Mouse (Mus musculus) CH12.LX (cell line): Measurements from ENCODE around the gene Snx3. TPM values are rescaled to one million over a fixed set of nuclear protein-coding genes. Genes with fewer than 3 reads are reported as not detected.

Experiments
- DNase-seq: peaks from one replicate; pipeline ENCODE4 v3.0.0-alpha.2; 2013; ENCODE audit errors: extremely low read depth
- H3K27ac ChIP-seq: 2 replicates; pipeline ENCODE4 v1.5.1; 2012; ENCODE audit warnings: low read depth, mild to moderate bottlenecking, control low read depth, moderate library complexity; ENCODE audit not compliant: insufficient read depth
- H3K27me3 ChIP-seq: replicated peaks from 2 replicates; pipeline ENCODE3; 2012; ENCODE audit warnings: inconsistent platforms
- H3K36me3 ChIP-seq, 2 experiments: replicated peaks in 1 of 2; 2 replicates each; pipeline versions ENCODE3 to v1.6.1; 2012; ENCODE audit warnings: inconsistent platforms in 1 of 2, low read length in 1 of 2, mild to moderate bottlenecking in 1 of 2, mixed read lengths in 1 of 2, moderate library complexity in 1 of 2; ENCODE audit not compliant: control insufficient read depth in 1 of 2, insufficient read depth in 1 of 2
- H3K4me1 ChIP-seq, 2 experiments: 2 replicates each; pipeline ENCODE4 v1.6.1; 2012; ENCODE audit warnings: inconsistent platforms in 1 of 2, moderate library complexity in 1 of 2; ENCODE audit not compliant: insufficient read depth in 2 of 2, control insufficient read depth in 1 of 2
- H3K4me2 ChIP-seq: 2 replicates; pipeline ENCODE4 v1.6.1; 2012; ENCODE audit warnings: low read depth, mild to moderate bottlenecking, control low read depth; ENCODE audit not compliant: poor library complexity, insufficient read depth, severe bottlenecking
- H3K4me3 ChIP-seq, 3 experiments: fragments of 150-350 bp in 1 of 3; sonication (generic) in 1 of 3; replicated peaks in 1 of 3; 2 replicates each; pipeline versions ENCODE3 to v1.5.1; 2011 to 2012; ENCODE audit warnings: low read depth in 2 of 3, low read length in 2 of 3, mild to moderate bottlenecking in 2 of 3, moderate library complexity in 2 of 3, control low read depth in 1 of 3, improper control_type of control experiment in 1 of 3, inconsistent platforms in 1 of 3, mixed read lengths in 1 of 3; ENCODE audit not compliant: poor library complexity in 1 of 3
- H3K79me2 ChIP-seq: replicated peaks from 2 replicates; pipeline ENCODE4 v1.6.1; 2012; ENCODE audit warnings: mild to moderate bottlenecking, moderate library complexity; ENCODE audit not compliant: control insufficient read depth, poor library complexity, insufficient read depth, severe bottlenecking; ENCODE audit errors: extremely low read depth
- H3K9ac ChIP-seq: 2 replicates; pipeline ENCODE4 v1.6.1; 2012; ENCODE audit warnings: low read depth, mild to moderate bottlenecking, control low read depth, moderate library complexity; ENCODE audit not compliant: insufficient read depth
- H3K9me3 ChIP-seq: replicated peaks from 2 replicates; pipeline ENCODE3; 2012; ENCODE audit warnings: low read length, inconsistent platforms, mixed read lengths
- BHLHE40 ChIP-seq: IDR thresholded peaks from 2 replicates; pipeline ENCODE4 v1.6.1; 2011; ENCODE audit warnings: mild to moderate bottlenecking, low read depth, low read length, improper control_type of control experiment
- CHD1 ChIP-seq: IDR thresholded peaks from 2 replicates; pipeline ENCODE4 v1.6.1; 2012; ENCODE audit warnings: low read depth, low read length, improper control_type of control experiment, inconsistent platforms
- CHD2 ChIP-seq: IDR thresholded peaks from 2 replicates; pipeline ENCODE4 v1.6.1; 2011; ENCODE audit warnings: low read length, improper control_type of control experiment
- CTCF ChIP-seq, 2 experiments: IDR thresholded peaks in 1 of 2; conservative IDR thresholded peaks in 1 of 2; 2 replicates each; pipeline ENCODE4 v1.5.1; 2011 to 2012; ENCODE audit warnings: low read depth in 2 of 2, low read length in 2 of 2, improper control_type of control experiment in 1 of 2, inconsistent platforms in 1 of 2, mild to moderate bottlenecking in 1 of 2, moderate library complexity in 1 of 2
- GABPA ChIP-seq: IDR thresholded peaks from 2 replicates; pipeline ENCODE4 v1.6.1; 2012; ENCODE audit warnings: low read depth, low read length, improper control_type of control experiment, inconsistent platforms; ENCODE audit not compliant: insufficient replicate concordance
- JUN ChIP-seq: IDR thresholded peaks from 2 replicates; pipeline ENCODE4 v1.6.1; 2011; ENCODE audit warnings: low read depth, mild to moderate bottlenecking, low read length, improper control_type of control experiment, moderate library complexity; ENCODE audit not compliant: insufficient read depth
- JUND ChIP-seq: conservative IDR thresholded peaks from 2 replicates; pipeline ENCODE4 v1.6.1; 2011; ENCODE audit warnings: low read depth, low read length, improper control_type of control experiment
- KAT2A ChIP-seq: IDR thresholded peaks from 2 replicates; pipeline ENCODE4 v1.6.1; 2012; ENCODE audit warnings: low read length, improper control_type of control experiment, inconsistent platforms; ENCODE audit not compliant: insufficient replicate concordance
- MAX ChIP-seq: IDR thresholded peaks from 2 replicates; pipeline ENCODE4 v1.6.1; 2011; ENCODE audit warnings: low read length, improper control_type of control experiment
- MAZ ChIP-seq: IDR thresholded peaks from 2 replicates; pipeline ENCODE4 v1.6.1; 2012; ENCODE audit warnings: low read depth, mild to moderate bottlenecking, inconsistent platforms, low read length, improper control_type of control experiment, moderate library complexity
- MEF2A ChIP-seq: IDR thresholded peaks from 2 replicates; pipeline ENCODE4 v1.6.1; 2014; ENCODE audit warnings: low read depth, mild to moderate bottlenecking, inconsistent platforms, low read length, improper control_type of control experiment, borderline replicate concordance
- MXI1 ChIP-seq: IDR thresholded peaks from 2 replicates; pipeline ENCODE4 v1.6.1; 2011; ENCODE audit warnings: mild to moderate bottlenecking, low read depth, low read length, improper control_type of control experiment
- NELFE ChIP-seq: IDR thresholded peaks from 2 replicates; pipeline ENCODE4 v1.6.1; 2011; ENCODE audit warnings: low read depth, low read length, improper control_type of control experiment
- NRF1 ChIP-seq: IDR thresholded peaks from 2 replicates; pipeline ENCODE4 v1.6.1; 2014; ENCODE audit warnings: low read depth, mild to moderate bottlenecking, inconsistent platforms, low read length, improper control_type of control experiment, moderate library complexity
- PAX5 ChIP-seq: IDR thresholded peaks from 2 replicates; pipeline ENCODE4 v1.6.1; 2012; ENCODE audit warnings: low read length, inconsistent platforms, mixed read lengths
- POLR2A ChIP-seq: IDR thresholded peaks from 2 replicates; pipeline ENCODE4 v1.6.1; 2011; ENCODE audit warnings: low read depth, mild to moderate bottlenecking, improper control_type of control experiment, low read length
- POLR2AphosphoS2 ChIP-seq: IDR thresholded peaks from 2 replicates; pipeline ENCODE4 v1.6.1; 2011; ENCODE audit warnings: low read depth, low read length, improper control_type of control experiment
- RAD21 ChIP-seq: IDR thresholded peaks from 2 replicates; pipeline ENCODE4 v1.6.1; 2011; ENCODE audit warnings: low read depth, mild to moderate bottlenecking, low read length, improper control_type of control experiment, moderate library complexity
- RCOR1 ChIP-seq: conservative IDR thresholded peaks from 2 replicates; pipeline ENCODE4 v1.6.1; 2012; ENCODE audit warnings: low read depth, mild to moderate bottlenecking, inconsistent platforms, low read length, improper control_type of control experiment
- SMC3 ChIP-seq: IDR thresholded peaks from 2 replicates; pipeline ENCODE4 v1.6.1; 2011; ENCODE audit warnings: low read depth, low read length, improper control_type of control experiment
- USF2 ChIP-seq: conservative IDR thresholded peaks from 2 replicates; pipeline ENCODE4 v1.6.1; 2011; ENCODE audit warnings: low read depth, low read length, improper control_type of control experiment
- ZC3H11A ChIP-seq: IDR thresholded peaks from 2 replicates; pipeline ENCODE4 v1.6.1; 2012; ENCODE audit warnings: low read depth, mild to moderate bottlenecking, inconsistent platforms, low read length, improper control_type of control experiment
- ZKSCAN1 ChIP-seq: IDR thresholded peaks from 2 replicates; pipeline ENCODE4 v1.6.1; 2012; ENCODE audit warnings: low read depth, inconsistent platforms, low read length, improper control_type of control experiment, borderline replicate concordance
- ZNF384 ChIP-seq: IDR thresholded peaks from 2 replicates; pipeline ENCODE4 v1.6.1; 2012; ENCODE audit warnings: low read depth, low read length, improper control_type of control experiment, inconsistent platforms
- dilution Hi-C: fragments of 300-500 bp; cut with MboI; formaldehyde crosslinking; loops from 2 replicates; pipeline ENCODE4 v1.14.3; 2020; ENCODE audit warnings: low sequenced_read_pairs; ENCODE audit not compliant: extremely low pct_unique_long_range_greater_than_20kb, extremely low pct_ligation_motif_present
- in situ Hi-C: fragments of 300-500 bp; cut with MboI; formaldehyde crosslinking; loops from 3 replicates; pipeline ENCODE4 v1.14.3; 2019; ENCODE audit warnings: low sequenced_read_pairs, low pct_ligation_motif_present, low pct_unique_long_range_greater_than_20kb, mixed read lengths
- polyA plus RNA-seq: library from polyadenylated mRNA; unstranded; fragments of >175 nt; gene quantifications from 2 replicates; pipeline ENCODE4 v1.2.1, GENCODE M21; 2012; ENCODE audit warnings: low read depth; ENCODE audit not compliant: insufficient read length
- total RNA-seq, 2 experiments: library from RNA; depleted of rRNA; stranded (reverse); fragments of 300-350 nt in 1 of 2; fragments of >200 nt in 1 of 2; gene quantifications; 2 replicates each; pipeline ENCODE4 v1.2.3; 2012 to 2014

Snx3 gene
- total and polyA plus RNA-seq, 3 experiments: 65.5 to 187 (median 115) TPM

DNA sequence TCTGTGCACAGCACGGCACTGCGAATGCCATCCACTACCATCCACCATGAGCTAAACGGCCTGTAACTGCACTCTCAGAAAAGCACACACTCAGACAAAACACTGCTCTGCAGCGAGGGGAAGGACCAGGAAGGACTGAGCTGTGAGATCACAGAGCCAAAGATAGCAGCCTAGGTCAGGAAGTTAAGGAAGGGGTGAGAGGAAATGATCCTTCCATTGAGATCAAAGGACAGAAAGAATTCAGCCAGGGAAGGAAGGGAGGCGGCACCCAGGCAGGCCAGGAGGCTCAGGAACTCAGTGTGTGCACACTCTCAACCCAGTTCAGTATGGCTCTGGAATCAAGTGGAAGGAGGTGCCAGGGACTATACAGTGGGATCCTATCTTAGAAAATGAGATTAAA, 37.6 kb upstream of the Snx3 start:
- dilution Hi-C loops (no loop called here), in situ Hi-C loops (no loop called here)
- H3K27ac ChIP-seq: no peak overlapping the region
- no peak overlapping the region for H3K4me3 ChIP-seq
- peaks cover 6 to 22% of the 10 kb centered on the region in 2 experiments for H3K36me3 ChIP-seq
- H3K9me3 ChIP-seq: peaks cover 5% of the 10 kb centered on the region
- no peaks in the 10 kb centered on the region for H3K79me2 ChIP-seq
- TF ChIP-seq MEF2A: no peak
- no peak for TF ChIP-seq PAX5
- TF ChIP-seq ZC3H11A: no peak
- no peak for TF ChIP-seq JUN
- TF ChIP-seq NELFE: no peak
- no peak for TF ChIP-seq GABPA
- no peak for TF ChIP-seq MAZ
- TF ChIP-seq ZNF384: no peak
- no peak for TF ChIP-seq RCOR1
- TF ChIP-seq POLR2A: no peak
- TF ChIP-seq ZKSCAN1: no peak
- TF ChIP-seq MAX: no peak
- no peak for TF ChIP-seq SMC3
- TF ChIP-seq KAT2A: no peak
- no peak for TF ChIP-seq BHLHE40
- TF ChIP-seq JUND: no peak
- no peak overlapping the region for H3K9ac ChIP-seq
- H3K27me3 ChIP-seq: no peaks in the 10 kb centered on the region
- no peak for DNase-seq
- no peak overlapping the region for H3K4me2 ChIP-seq
- H3K4me1 ChIP-seq: peaks cover 0 to 8% of the 10 kb centered on the region in 2 experiments; a peak in 2 of 4 replicates

GRCm38 (mm10) chr10:42464805-42465204, 37.0 kb upstream of the Snx3 start:
- H3K9me3 ChIP-seq: peaks cover under 1% of the 10 kb centered on the region
- no peak overlapping the region for H3K27ac ChIP-seq
- no peaks in the 10 kb centered on the region for H3K79me2 ChIP-seq
- peaks cover 2 to 18% of the 10 kb centered on the region in 2 experiments for H3K36me3 ChIP-seq
- H3K9ac ChIP-seq: no peak overlapping the region
- in situ Hi-C loops (no loop called here), dilution Hi-C loops (no loop called here)
- H3K4me2 ChIP-seq: no peak overlapping the region
- H3K4me1 ChIP-seq: peaks cover 0 to 8% of the 10 kb centered on the region in 2 experiments; a peak in 2 of 4 replicates
- H3K4me3 ChIP-seq: no peak overlapping the region
- no peak for DNase-seq
- TF ChIP-seq POLR2AphosphoS2 (no peak), CHD1 (no peak), RAD21 (no peak), MAZ (no peak), JUN (no peak), USF2 (no peak), CTCF (conservative IDR thresholded peaks at IDR 0.05 in 1 of 2, IDR thresholded peaks at IDR 0.05 in 1 of 2; ENCODE audit: low read depth in 2 of 2, low read length in 2 of 2) (no peak), MXI1 (no peak), ZKSCAN1 (no peak), NRF1 (no peak), PAX5 (no peak), CHD2 (no peak)
- no peaks in the 10 kb centered on the region for H3K27me3 ChIP-seq
